Mouse (Mus musculus) lung, postnatal 0 days (tissue): ENCODE measurements around the gene Shld1.

ENCODE experiments used
- CTCF ChIP-seq: IDR thresholded peaks from 2 replicates; pipeline ENCODE4 v1.5.1; 2016; ENCODE audit warnings: antibody characterized with exemption, mild to moderate bottlenecking
- EP300 ChIP-seq: IDR thresholded peaks from 2 replicates; pipeline ENCODE4 v1.6.1; 2016; ENCODE audit warnings: antibody characterized with exemption, mild to moderate bottlenecking, control low read depth

GRCm38 (mm10) chr2:132780978-132781377 is 94.2 kb downstream of the Shld1 start, which contains the start of gene Chgb:
- TF ChIP-seq CTCF (no peak), EP300 (no peak)
